Mouse (Mus musculus): ENCODE results near the gene B020031M17Rik. TPM values are rescaled to one million over a fixed set of nuclear protein-coding genes. Genes with fewer than 3 reads are reported as not detected.
"Not testable (repeated sequence)": the region's sequence is repeated elsewhere in the genome, so short reads cannot be mapped to it uniquely, and the experiment has no call there.

The B020031M17Rik gene
- polyA plus RNA-seq, 1 experiment, result not detected

- not testable (repeated sequence) for H3K27me3 ChIP-seq (ENCODE audit: control insufficient read depth, insufficient read depth, low read length); H3K4me3 ChIP-seq (ENCODE audit: control insufficient read depth, low read depth, low read length); H3K4me1 ChIP-seq (ENCODE audit: control insufficient read depth, insufficient read depth, low read length); H3K36me3 ChIP-seq (ENCODE audit: control insufficient read depth, insufficient read depth, low read length); H3K27ac ChIP-seq (ENCODE audit: control insufficient read depth, insufficient read depth, low read depth, low read length)
Measured at GRCm38 (mm10) chr13:119929172-119929571, 21.4 kb downstream of the B020031M17Rik start, which contains the start of gene Gm21761. Gene Gm21761, minus strand, starts transcription at chr13:119929272.

DNA sequence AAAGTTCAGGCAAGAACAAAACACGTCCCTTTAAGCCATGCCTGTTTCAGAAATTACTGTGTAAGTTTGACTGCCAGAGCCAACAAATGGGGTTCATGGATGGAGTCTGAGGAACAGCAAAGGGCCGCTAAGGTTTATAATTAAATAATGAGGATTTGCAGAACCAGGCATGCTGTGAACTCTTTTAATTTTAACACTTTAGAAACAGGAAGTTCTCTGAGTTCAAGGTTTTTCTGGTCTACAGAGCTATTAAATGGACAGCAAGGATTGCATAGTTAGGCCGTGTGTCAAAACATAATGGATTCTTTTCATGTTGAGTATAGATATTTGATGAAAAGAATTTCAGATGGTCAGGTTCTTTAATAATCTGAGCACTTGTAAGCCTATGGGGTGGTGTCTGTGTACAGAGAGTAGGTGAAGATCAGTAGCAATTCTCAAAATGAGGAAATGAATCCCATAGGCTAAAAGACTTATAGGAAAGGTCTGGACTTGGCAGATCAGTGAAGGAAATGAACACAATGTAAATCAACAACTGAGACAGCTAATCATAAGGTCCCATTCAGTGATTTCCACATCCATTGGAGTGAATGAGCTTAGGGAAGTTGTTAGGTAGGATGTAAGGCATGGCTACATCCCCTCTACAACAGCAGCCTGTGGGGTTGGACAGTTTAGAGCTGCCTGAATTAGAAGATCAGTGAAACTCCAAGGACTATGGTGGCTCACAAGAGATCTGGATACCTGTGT lies 25.8 kb downstream of the B020031M17Rik start:
- H3K36me3 ChIP-seq (ENCODE audit: control insufficient read depth, insufficient read depth, low read length); H3K27me3 ChIP-seq (ENCODE audit: control insufficient read depth, insufficient read depth, low read length); H3K4me1 ChIP-seq (ENCODE audit: control insufficient read depth, insufficient read depth, low read length): not testable (repeated sequence)

DNA sequence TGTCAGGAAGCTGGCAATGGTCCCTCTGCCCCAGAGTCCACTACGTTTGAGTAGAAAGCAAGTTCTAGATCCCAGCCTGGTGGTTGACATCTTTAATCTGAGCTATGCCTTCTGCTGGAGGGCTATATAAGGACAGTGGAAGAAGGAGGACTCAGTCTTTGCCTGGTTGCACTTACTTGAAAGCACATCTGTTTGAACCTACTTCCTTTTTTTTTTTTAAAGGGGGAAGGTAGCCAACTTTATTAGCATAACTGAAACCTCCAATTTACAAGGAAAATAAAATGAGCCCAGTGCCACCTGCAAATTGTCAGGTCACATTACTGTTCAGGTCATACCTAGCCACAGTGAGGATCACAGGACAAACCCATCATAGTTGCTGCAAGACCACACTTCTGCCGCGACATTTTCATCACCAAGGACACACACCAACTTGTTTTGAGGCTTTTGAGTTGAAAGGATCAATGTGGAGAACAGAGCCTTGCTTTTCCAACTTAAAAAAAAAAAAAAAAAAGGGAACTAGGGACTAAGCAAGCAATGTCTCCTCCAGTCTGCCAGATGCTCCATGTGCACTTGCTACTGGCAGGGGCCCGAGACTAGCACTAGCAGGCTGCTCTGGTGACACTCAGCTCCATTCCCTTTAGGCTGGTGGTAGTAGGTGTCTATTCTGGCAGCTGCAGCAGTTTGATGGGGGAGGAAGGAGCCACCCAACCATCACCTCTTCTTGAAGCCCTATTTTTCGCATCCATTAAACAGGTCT lies 33.5 kb downstream of the B020031M17Rik start:
- not testable (repeated sequence) for H3K27ac ChIP-seq (ENCODE audit: control insufficient read depth, insufficient read depth, low read depth, low read length); H3K36me3 ChIP-seq (ENCODE audit: control insufficient read depth, insufficient read depth, low read length); H3K4me3 ChIP-seq (ENCODE audit: control insufficient read depth, low read depth, low read length); H3K27me3 ChIP-seq (ENCODE audit: control insufficient read depth, insufficient read depth, low read length); H3K4me1 ChIP-seq (ENCODE audit: control insufficient read depth, insufficient read depth, low read length)

More for the DNA sequence above, 25.8 kb downstream of the B020031M17Rik start:
- not testable (repeated sequence) for H3K27ac ChIP-seq (ENCODE audit: control insufficient read depth, insufficient read depth, low read depth, low read length); H3K4me3 ChIP-seq (ENCODE audit: control insufficient read depth, low read depth, low read length)

DNA sequence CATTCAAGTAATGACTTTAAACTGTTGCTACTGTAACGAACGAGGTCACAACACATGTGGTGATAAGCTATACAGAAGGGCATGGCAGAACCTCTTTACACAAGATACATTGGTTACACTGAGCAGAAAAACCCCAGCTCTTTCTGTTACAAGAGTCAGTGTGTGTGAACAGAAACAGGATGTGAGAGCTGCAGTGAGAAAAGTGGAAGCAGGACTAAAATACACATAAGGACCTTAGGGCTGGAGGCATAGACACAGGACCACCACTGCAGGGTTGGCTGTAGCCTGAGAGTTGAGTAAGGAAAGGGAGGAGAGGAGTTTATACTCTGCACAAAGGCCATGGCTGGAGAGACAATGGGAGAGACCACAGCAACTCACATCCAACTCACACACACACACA lies 34.2 kb downstream of the B020031M17Rik start:
- not testable (repeated sequence) for H3K27ac ChIP-seq (ENCODE audit: control insufficient read depth, insufficient read depth, low read depth, low read length); H3K36me3 ChIP-seq (ENCODE audit: control insufficient read depth, insufficient read depth, low read length)

More for the DNA sequence above, 34.2 kb downstream of the B020031M17Rik start:
- not testable (repeated sequence) for H3K4me1 ChIP-seq (ENCODE audit: control insufficient read depth, insufficient read depth, low read length); H3K4me3 ChIP-seq (ENCODE audit: control insufficient read depth, low read depth, low read length); H3K27me3 ChIP-seq (ENCODE audit: control insufficient read depth, insufficient read depth, low read length)

Other genes with a start within 250 kb of the B020031M17Rik start
- 1.8 and 2.2 TPM in 2 replicates for gene Nim1k, start 194.9 kb downstream of the B020031M17Rik start, polyA plus RNA-seq (2012; rRNA removed)
- gene Zfp131, start 159.9 kb downstream of the B020031M17Rik start, polyA plus RNA-seq (2012; rRNA removed), result 8.0 and 11.4 TPM in 2 replicates
- gene AF067063, start 120.6 kb downstream of the B020031M17Rik start, polyA plus RNA-seq (2012; rRNA removed), result 0.28 TPM in 1 of 2 replicates, not detected in the other
- gene D13Ertd608e, start 114.8 kb downstream of the B020031M17Rik start, polyA plus RNA-seq (2012; rRNA removed), result not detected in 2 replicates
- gene Tcstv1, start 56.0 kb downstream of the B020031M17Rik start, polyA plus RNA-seq (2012; rRNA removed), result not detected in 2 replicates
- not detected in 2 replicates for gene Gm21761, start 21.5 kb downstream of the B020031M17Rik start, polyA plus RNA-seq (2012; rRNA removed)
- not detected in 2 replicates for gene Gm36079, start 76.2 kb upstream of the B020031M17Rik start, polyA plus RNA-seq (2012; rRNA removed)
- gene Gm21188, start 101.4 kb upstream of the B020031M17Rik start, polyA plus RNA-seq (2012; rRNA removed), result 0.04 and 0.13 TPM in 2 replicates
- not detected in 2 replicates for gene Gm20767, start 189.4 kb upstream of the B020031M17Rik start, polyA plus RNA-seq (2012; rRNA removed)
- gene Gm21818, start 221.6 kb upstream of the B020031M17Rik start, polyA plus RNA-seq (2012; rRNA removed), result not detected in 2 replicates

All from testis, adult 2 months (tissue).